Mouse (Mus musculus) small intestine, adult 2 months (tissue): ENCODE results near the gene Maml2.

Experiments used
- CTCF ChIP-seq: fragments of 200-500 bp; IDR thresholded peaks from 2 replicates; pipeline ENCODE4 v1.5.1; 2012; ENCODE audit warnings: low read depth, mild to moderate bottlenecking, control low read depth, inconsistent platforms, low read length, moderate library complexity, mixed read lengths; ENCODE audit not compliant: insufficient replicate concordance, insufficient read length; ENCODE audit errors: extremely low read depth
- POLR2A ChIP-seq: fragments of 200-500 bp; IDR thresholded peaks from 2 replicates; pipeline ENCODE4 v1.6.1; 2012; ENCODE audit warnings: low read depth, mild to moderate bottlenecking, control low read depth, inconsistent platforms, low read length, moderate library complexity

- TF ChIP-seq CTCF (no peak), POLR2A (no peak)
These were observed 162.3 kb downstream of the Maml2 start for GRCm38 (mm10) chr9:13460012-13460411.
